Mouse (Mus musculus) hindbrain, embryonic 16.5 days (tissue): Measurements from ENCODE around the gene Iqgap2. TPM values are rescaled to one million over a fixed set of nuclear protein-coding genes. Genes with fewer than 3 reads are reported as not detected.

Experiments
- ATAC-seq: fragments of 200-750 bp; cut with Nextera tagmentation; 2 replicates; pipeline ENCODE4 v1.8.0; 2017; ENCODE audit warnings: moderate TSS enrichment, moderate library complexity
- H3K27ac ChIP-seq: fragments of 300-500 bp; sonication (generic); 2 replicates; pipeline ENCODE4 v1.5.1; 2014; ENCODE audit warnings: low read depth, mild to moderate bottlenecking, control low read depth, low read length, moderate library complexity
- H3K27me3 ChIP-seq: fragments of 300-500 bp; sonication (generic); replicated peaks from 2 replicates; pipeline ENCODE4 v1.6.1; 2014; ENCODE audit warnings: low read length; ENCODE audit not compliant: control insufficient read depth, insufficient read depth
- H3K36me3 ChIP-seq: fragments of 300-500 bp; sonication (generic); 2 replicates; pipeline ENCODE4 v1.6.1; 2014; ENCODE audit warnings: mild to moderate bottlenecking, low read length, moderate library complexity, mixed read lengths; ENCODE audit not compliant: control insufficient read depth, insufficient read depth
- H3K4me1 ChIP-seq: fragments of 300-500 bp; sonication (generic); 2 replicates; pipeline ENCODE4 v1.6.1; 2014; ENCODE audit warnings: low read depth, low read length; ENCODE audit not compliant: control insufficient read depth, insufficient read depth
- H3K4me2 ChIP-seq: fragments of 300-500 bp; sonication (generic); 2 replicates; pipeline ENCODE4 v1.6.1; 2014; ENCODE audit warnings: mild to moderate bottlenecking, low read length, control low read depth, moderate library complexity
- H3K4me3 ChIP-seq: fragments of 300-500 bp; sonication (generic); 2 replicates; pipeline ENCODE4 v1.5.1; 2014; ENCODE audit warnings: mild to moderate bottlenecking, low read length, control low read depth, moderate library complexity
- H3K9ac ChIP-seq: fragments of 300-500 bp; sonication (generic); 2 replicates; pipeline ENCODE4 v1.6.1; 2014; ENCODE audit warnings: low read depth, mild to moderate bottlenecking, control low read depth, low read length, moderate library complexity
- H3K9me3 ChIP-seq: fragments of 300-500 bp; sonication (generic); 2 replicates; pipeline ENCODE4 v1.6.1; 2014; ENCODE audit warnings: mild to moderate bottlenecking, low read length, moderate library complexity; ENCODE audit not compliant: control insufficient read depth
- WGBS: fragments of 180-500 bp; shearing (Covaris S2); extraction: QIAGEN DNeasy Blood & Tissue Kit; methylation state at CpG from one replicate; pipeline ENCODE4 v1.1.7; 2014; 5-methylcytosine and 5-hydroxymethylcytosine counted together
- polyA plus RNA-seq: library from polyadenylated mRNA; unstranded; fragments of >200 nt; fragmentation: Nextera tagmentation; extraction: Ambion mirVana; gene quantifications from 2 replicates; pipeline ENCODE4 v1.2.1, GENCODE M21; 2015

Iqgap2 gene
- polyA plus RNA-seq, 1 experiment from 2014 or later = 3.5 TPM

- H3K9me3 ChIP-seq = no peaks in the 10 kb centered on the region
- no peak overlapping the region for H3K4me2 ChIP-seq
- 89% methylated on average over 10 of the region's 10 CpGs for WGBS
- no peak overlapping the region for H3K9ac ChIP-seq
- no peak overlapping the region for H3K27ac ChIP-seq
- no peaks in the 10 kb centered on the region for H3K36me3 ChIP-seq
- peaks cover 11% of the 10 kb centered on the region for H3K4me1 ChIP-seq
- no peak overlapping the region for H3K4me3 ChIP-seq
- H3K27me3 ChIP-seq = 0 out of 2 replicates have a peak, but pooled peaks cover 2% of the 10 kb centered on the region
- no peak for ATAC-seq
Observed at GRCm38 (mm10) chr13:95889366-95889765, 2.4 kb downstream of the Iqgap2 start.

- H3K4me3 ChIP-seq = no peak overlapping the region
- H3K27ac ChIP-seq = no peak overlapping the region
- H3K36me3 ChIP-seq = no peaks in the 10 kb centered on the region
- 93% methylated on average over 12 of the region's 12 CpGs for WGBS
- no peak overlapping the region for H3K9ac ChIP-seq
- 0 out of 2 replicates have a peak, but pooled peaks cover 2% of the 10 kb centered on the region for H3K27me3 ChIP-seq
- ATAC-seq = no peak
- no peaks in the 10 kb centered on the region for H3K9me3 ChIP-seq
- no peak overlapping the region for H3K4me2 ChIP-seq
- peaks cover 11% of the 10 kb centered on the region for H3K4me1 ChIP-seq
Observed at GRCm38 (mm10) chr13:95888621-95889020, 3.1 kb downstream of the Iqgap2 start.

GRCm38 (mm10) chr13:95888170-95888569, 3.6 kb downstream of the Iqgap2 start:
- no peak overlapping the region for H3K9ac ChIP-seq
- WGBS = 81% methylated on average over 4 of the region's 4 CpGs

GRCm38 (mm10) chr13:95887375-95887774, 4.3 kb downstream of the Iqgap2 start:
- no peak for ATAC-seq
- no peaks in the 10 kb centered on the region for H3K36me3 ChIP-seq
- H3K27ac ChIP-seq = no peak overlapping the region
- H3K4me3 ChIP-seq = no peak overlapping the region
- H3K4me2 ChIP-seq = no peak overlapping the region
- peaks cover 11% of the 10 kb centered on the region for H3K4me1 ChIP-seq
- 81% methylated on average over 7 of the region's 7 CpGs for WGBS
- H3K27me3 ChIP-seq = 0 out of 2 replicates have a peak, but pooled peaks cover 2% of the 10 kb centered on the region
- no peaks in the 10 kb centered on the region for H3K9me3 ChIP-seq
- H3K9ac ChIP-seq = no peak overlapping the region

More at GRCm38 (mm10) chr13:95888170-95888569, 3.6 kb downstream of the Iqgap2 start:
- Histone ChIP-seq H3K4me3 (no peak overlapping the region), H3K4me2 (no peak overlapping the region), H3K9me3 (no peaks in the 10 kb centered on the region), H3K4me1 (peaks cover 11% of the 10 kb centered on the region), H3K36me3 (no peaks in the 10 kb centered on the region), H3K27ac (no peak overlapping the region), H3K27me3 (0 out of 2 replicates have a peak, but pooled peaks cover 2% of the 10 kb centered on the region)
- no peak for ATAC-seq

- Histone ChIP-seq H3K4me2 (no peak overlapping the region), H3K9me3 (no peaks in the 10 kb centered on the region), H3K9ac (no peak overlapping the region), H3K4me3 (no peak overlapping the region), H3K4me1 (peaks cover 2% of the 10 kb centered on the region), H3K27me3 (no peaks in the 10 kb centered on the region), H3K36me3 (no peaks in the 10 kb centered on the region), H3K27ac (no peak overlapping the region)
- ATAC-seq = no peak
- 91% methylated on average over 3 of the region's 3 CpGs for WGBS
Observed at GRCm38 (mm10) chr13:95884455-95884854, 7.3 kb downstream of the Iqgap2 start.

- WGBS = 91% methylated on average over 6 of the region's 6 CpGs
- Histone ChIP-seq H3K27ac (no peak overlapping the region), H3K4me2 (no peak overlapping the region), H3K4me1 (peaks cover 2% of the 10 kb centered on the region), H3K27me3 (no peaks in the 10 kb centered on the region), H3K36me3 (no peaks in the 10 kb centered on the region), H3K9me3 (no peaks in the 10 kb centered on the region), H3K9ac (no peak overlapping the region), H3K4me3 (no peak overlapping the region)
- ATAC-seq = no peak
Observed at GRCm38 (mm10) chr13:95882001-95882400, 9.7 kb downstream of the Iqgap2 start.

GRCm38 (mm10) chr13:95881427-95881826, 10.3 kb downstream of the Iqgap2 start:
- Histone ChIP-seq H3K4me2 (no peak overlapping the region), H3K4me1 (peaks cover 2% of the 10 kb centered on the region), H3K4me3 (no peak overlapping the region), H3K9me3 (no peaks in the 10 kb centered on the region), H3K27me3 (no peaks in the 10 kb centered on the region), H3K36me3 (no peaks in the 10 kb centered on the region), H3K27ac (no peak overlapping the region), H3K9ac (no peak overlapping the region)
- ATAC-seq = no peak
- 87% methylated on average over 9 of the region's 9 CpGs for WGBS

GRCm38 (mm10) chr13:95880633-95881032, 11.1 kb downstream of the Iqgap2 start:
- H3K9me3 ChIP-seq = no peaks in the 10 kb centered on the region
- H3K27ac ChIP-seq = no peak overlapping the region
- no peaks in the 10 kb centered on the region for H3K4me1 ChIP-seq
- H3K9ac ChIP-seq = no peak overlapping the region
- peak; percentile 79 for ATAC-seq
- H3K27me3 ChIP-seq = no peaks in the 10 kb centered on the region
- H3K4me3 ChIP-seq = no peak overlapping the region
- H3K4me2 ChIP-seq = no peak overlapping the region
- WGBS = 53% methylated on average over 6 of the region's 6 CpGs
- H3K36me3 ChIP-seq = no peaks in the 10 kb centered on the region

- 60% methylated on average over 4 of the region's 4 CpGs for WGBS
- Histone ChIP-seq H3K4me2 (no peak overlapping the region), H3K36me3 (no peaks in the 10 kb centered on the region), H3K4me3 (no peak overlapping the region), H3K27ac (no peak overlapping the region), H3K27me3 (no peaks in the 10 kb centered on the region), H3K9ac (no peak overlapping the region), H3K9me3 (no peaks in the 10 kb centered on the region), H3K4me1 (peaks cover 4% of the 10 kb centered on the region; the same call in 1 of the 2 replicates)
- ATAC-seq = no peak
Observed at GRCm38 (mm10) chr13:95871993-95872392, 19.7 kb downstream of the Iqgap2 start.

- 84% methylated on average over 7 of the region's 8 CpGs for WGBS
- no peak overlapping the region for H3K4me2 ChIP-seq
- H3K9ac ChIP-seq = no peak overlapping the region
- ATAC-seq = no peak
- H3K9me3 ChIP-seq = no peaks in the 10 kb centered on the region
- no peaks in the 10 kb centered on the region for H3K36me3 ChIP-seq
- no peak overlapping the region for H3K27ac ChIP-seq
- peaks cover 4% of the 10 kb centered on the region; the same call in 1 of the 2 replicates for H3K4me1 ChIP-seq
- H3K27me3 ChIP-seq = no peaks in the 10 kb centered on the region
- no peak overlapping the region for H3K4me3 ChIP-seq
Observed at GRCm38 (mm10) chr13:95870626-95871025, 21.1 kb downstream of the Iqgap2 start.
